Mouse (Mus musculus): ENCODE results near the gene 7530416G11Rik.

GRCm38 (mm10) chr15:85456891-85457290 lies 46.1 kb downstream of the 7530416G11Rik start:
- no peak for TF ChIP-seq CTCF (IDR thresholded peaks at IDR 0.05; ENCODE audit: control insufficient read depth, insufficient read depth, insufficient replicate concordance, low read depth, low read length)
- no peak for TF ChIP-seq POLR2A (IDR thresholded peaks at IDR 0.05; ENCODE audit: control insufficient read depth, low read depth, low read length)

Measured in testis, adult 2 months (tissue).